Mouse (Mus musculus): ENCODE results near the gene Fhit.
"Not testable (repeated sequence)": the region's sequence is repeated elsewhere in the genome, so short reads cannot be mapped to it uniquely, and the experiment has no call there.

Gene Fhit

DNA sequence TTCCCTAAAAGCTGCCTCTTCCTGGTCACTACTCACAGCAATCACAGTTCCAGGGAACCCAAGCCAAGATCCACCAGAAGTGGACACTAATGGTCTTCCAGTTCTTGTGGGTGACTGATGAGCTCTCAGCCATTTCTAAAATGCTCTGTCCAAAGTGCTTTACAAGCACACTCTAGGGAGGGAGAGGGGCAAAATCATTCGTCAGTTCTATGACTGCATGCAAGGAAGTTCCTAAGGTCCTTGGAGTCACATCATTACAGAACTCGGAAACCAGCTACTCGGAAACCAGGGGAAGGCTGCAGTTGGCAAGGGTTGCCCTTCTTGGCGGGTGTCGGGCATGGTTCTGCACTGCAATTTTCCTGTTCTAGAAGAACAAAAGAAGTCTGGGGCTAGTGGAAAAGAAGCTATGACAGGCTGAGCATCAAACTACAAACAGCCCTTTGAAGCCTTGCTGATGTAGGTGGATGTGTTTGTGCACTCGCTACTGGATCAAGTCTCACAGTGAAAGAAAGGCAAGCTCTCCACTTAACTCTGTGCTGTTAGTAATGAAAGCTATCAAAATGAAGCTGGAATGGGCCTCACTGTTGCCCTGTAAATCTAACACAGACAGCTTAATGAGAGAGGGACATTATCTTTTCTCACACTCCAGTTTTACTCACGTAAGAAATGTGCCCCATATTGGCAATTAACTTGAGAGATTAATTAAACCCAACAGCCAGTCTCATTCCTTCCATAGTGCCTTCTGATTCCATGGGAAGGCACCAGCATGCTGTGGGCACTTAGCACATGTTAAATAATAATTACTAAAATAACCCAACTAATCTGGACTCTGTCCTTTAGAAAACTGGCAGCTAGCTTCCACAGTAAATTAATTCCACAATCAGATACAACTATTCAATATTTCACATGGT, 243.7 kb downstream of the Fhit start:
- DNase-seq, result no peak

DNA sequence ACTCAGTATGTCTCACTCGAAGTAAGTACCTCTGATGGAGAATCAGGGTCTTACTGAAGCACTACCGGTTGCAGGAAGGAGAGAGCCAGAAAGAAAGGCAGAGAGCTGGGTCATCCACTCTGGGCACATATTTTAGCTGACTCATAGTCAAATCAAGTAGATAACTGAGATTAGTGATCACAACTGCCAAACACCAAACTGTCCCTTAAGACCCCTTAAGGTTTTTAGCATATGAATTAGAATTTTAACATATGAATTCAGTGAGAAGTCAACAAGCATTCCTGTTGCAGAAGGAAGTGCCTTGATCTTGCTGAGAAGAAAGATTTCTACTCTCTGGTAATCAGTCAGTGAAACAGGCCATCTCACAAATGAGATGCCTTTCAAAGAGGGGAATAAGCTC, 253.8 kb downstream of the Fhit start:
- no peak for DNase-seq

DNA sequence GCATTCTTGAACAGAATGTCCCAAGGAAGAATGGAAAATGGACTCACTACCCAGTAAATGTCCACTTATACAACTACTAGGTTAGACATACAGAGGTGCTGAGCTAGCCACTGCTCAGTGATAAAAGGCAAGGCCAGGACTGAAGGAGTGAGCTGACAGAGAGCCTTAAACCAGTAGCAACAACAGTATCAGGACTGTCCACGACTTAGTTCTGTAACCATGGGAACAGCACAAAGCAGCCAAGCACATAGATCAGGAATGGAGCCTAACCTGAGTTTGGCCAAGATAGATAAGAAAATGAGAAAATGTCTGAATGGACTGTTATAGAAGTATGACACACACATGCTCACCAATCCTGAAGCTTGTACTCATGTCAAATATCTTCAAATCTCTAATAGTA, 279.1 kb downstream of the Fhit start:
- no peak for DNase-seq

- no peak for DNase-seq
These were observed 281.1 kb downstream of the Fhit start for GRCm38 (mm10) chr14:10880749-10881148.

DNA sequence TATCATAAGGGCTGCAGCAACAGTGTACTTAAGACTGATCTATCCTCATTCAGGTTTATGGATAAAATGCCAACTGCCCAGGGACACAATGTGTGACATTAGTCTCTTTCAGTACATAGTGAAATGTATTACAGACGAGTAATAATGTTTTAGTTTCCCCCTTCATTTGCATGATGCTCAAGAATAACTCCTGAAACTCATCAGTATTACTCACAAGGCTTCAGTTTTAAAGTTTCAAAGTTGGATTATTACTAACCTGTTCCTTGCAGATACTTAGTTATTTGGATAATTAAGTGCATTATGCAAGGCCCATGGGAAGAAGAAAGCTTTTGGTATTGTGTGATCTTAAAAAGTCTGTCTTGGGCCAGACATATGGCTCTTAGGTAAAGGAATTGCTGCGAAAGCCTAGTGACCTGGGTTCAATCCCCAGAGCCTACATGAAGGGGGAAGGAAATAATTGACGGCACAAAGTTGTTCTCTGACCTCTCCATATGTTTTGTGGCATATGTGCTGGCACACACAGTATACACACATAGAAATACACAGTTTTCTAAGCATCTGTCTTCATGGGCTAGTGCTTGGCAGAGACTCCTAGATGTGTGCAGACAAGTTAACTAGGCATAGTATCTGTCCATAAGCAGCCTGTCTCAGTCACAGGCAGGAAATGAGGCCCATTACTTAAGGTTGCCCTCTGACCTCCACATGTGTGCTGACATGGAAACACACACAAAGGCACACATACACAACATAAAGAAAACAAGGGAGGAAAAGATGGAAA, 287.1 kb downstream of the Fhit start:
- DNase-seq, result no peak

- no peak for DNase-seq
These were observed 304.2 kb downstream of the Fhit start for GRCm38 (mm10) chr14:10857606-10858005.

- no peak for DNase-seq
These were observed 309.9 kb downstream of the Fhit start for GRCm38 (mm10) chr14:10851936-10852335.

GRCm38 (mm10) chr14:10836001-10836400, 325.8 kb downstream of the Fhit start:
- no peak for DNase-seq

DNA sequence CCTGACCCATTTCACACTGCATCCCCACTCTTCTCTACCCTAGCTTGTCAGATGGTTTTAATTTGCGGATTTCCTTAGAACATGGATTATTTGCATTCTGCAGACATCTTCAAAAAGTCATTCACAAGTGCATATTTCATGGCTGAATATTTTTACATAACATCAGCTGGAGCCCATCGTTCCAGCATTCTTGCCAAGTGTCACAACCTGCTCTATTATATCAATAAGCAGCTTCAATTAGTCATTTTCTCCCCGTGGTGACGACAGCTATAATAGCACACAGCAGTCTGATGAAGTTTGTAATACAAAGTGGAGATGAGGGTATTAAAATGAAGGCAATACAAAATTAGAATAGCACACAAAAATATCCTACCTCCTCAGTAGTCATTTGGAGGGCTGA, 337.0 kb downstream of the Fhit start:
- no peak for DNase-seq

GRCm38 (mm10) chr14:10813551-10813950, 348.3 kb downstream of the Fhit start:
- no peak for DNase-seq

DNA sequence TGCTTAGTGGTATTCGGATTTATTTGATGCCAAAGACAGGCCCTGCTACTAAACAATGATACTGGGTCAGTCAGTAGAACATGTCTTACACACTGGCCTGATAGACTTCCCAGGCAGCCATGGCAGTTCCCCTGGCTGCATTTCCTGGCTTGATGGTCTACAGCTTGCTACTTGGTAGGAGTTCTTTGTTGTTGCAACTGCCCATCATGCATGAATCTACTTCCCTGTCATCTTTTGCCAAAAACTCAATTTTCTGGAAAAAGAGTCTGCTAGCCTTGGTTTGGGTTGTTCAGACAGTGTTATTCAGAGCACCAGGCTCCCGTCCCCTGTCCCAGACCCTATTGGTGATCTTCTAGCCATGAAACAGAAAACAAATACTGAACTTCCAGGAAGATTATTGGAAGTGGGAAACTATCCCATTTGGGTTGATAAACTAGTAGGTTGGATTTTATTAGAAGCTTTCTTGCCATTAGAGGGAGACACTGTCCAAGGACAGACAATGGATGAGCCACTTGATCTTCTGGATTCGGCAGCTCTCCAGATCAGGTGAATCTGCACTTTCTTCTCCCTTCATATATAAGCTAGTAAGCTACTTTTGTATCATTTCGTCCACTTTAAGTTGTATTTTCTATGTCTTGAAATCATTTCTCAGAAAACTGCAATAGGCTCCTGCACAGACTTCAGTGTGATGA, 363.2 kb downstream of the Fhit start:
- DNase-seq, result no peak

- DNase-seq, result no peak
These were observed 364.2 kb downstream of the Fhit start for GRCm38 (mm10) chr14:10797595-10797994.

- no peak for DNase-seq
These were observed 366.2 kb downstream of the Fhit start for GRCm38 (mm10) chr14:10795498-10796075.

DNA sequence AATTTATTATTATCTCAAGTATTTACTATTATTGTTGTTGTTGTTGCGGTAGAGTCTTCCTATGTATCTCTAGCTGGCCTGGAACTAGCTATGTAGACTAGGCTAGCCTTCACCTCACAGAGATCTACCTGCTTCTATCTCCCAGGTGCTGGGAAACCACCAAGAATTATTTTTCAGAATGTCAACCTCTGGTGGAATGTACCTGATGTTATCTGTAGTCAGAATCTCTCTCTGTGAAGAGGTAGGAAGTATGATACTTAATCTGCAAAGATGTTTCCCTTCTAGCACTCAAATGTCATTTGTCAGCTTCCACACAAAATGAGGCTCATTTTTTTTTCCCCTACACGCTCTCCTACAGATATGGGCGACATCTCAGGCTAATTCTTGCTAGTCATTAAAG, 377.9 kb downstream of the Fhit start:
- no peak for DNase-seq

- no peak for DNase-seq
These were observed 383.1 kb downstream of the Fhit start for GRCm38 (mm10) chr14:10778721-10779120.

GRCm38 (mm10) chr14:10754883-10755282, 407.0 kb downstream of the Fhit start:
- not testable (repeated sequence) for DNase-seq

- no peak for DNase-seq
These were observed 423.8 kb downstream of the Fhit start for GRCm38 (mm10) chr14:10738076-10738475.

DNA sequence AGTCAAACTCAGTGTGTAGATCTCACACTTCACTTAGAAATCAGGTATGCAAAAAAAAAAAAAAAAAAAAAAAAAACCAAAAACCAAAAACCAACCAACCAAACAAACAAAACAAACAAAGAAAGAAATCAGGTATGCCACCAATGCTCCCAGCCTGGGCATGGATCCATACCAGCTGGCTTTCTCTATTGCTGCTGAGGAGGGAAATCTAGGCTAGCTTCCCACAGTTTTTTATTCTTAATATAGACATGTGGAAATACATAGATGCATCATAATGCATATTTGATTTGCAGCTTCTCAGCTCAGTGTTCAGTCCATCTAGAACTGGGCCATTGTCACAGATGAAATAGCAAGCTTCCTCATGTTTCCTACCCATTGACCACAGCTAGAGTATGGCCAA, 439.3 kb downstream of the Fhit start:
- no peak for DNase-seq

- no peak for DNase-seq
These were observed 448.9 kb downstream of the Fhit start for GRCm38 (mm10) chr14:10712916-10713315.

- no peak for DNase-seq
These were observed 449.3 kb downstream of the Fhit start for GRCm38 (mm10) chr14:10712522-10712881.

DNA sequence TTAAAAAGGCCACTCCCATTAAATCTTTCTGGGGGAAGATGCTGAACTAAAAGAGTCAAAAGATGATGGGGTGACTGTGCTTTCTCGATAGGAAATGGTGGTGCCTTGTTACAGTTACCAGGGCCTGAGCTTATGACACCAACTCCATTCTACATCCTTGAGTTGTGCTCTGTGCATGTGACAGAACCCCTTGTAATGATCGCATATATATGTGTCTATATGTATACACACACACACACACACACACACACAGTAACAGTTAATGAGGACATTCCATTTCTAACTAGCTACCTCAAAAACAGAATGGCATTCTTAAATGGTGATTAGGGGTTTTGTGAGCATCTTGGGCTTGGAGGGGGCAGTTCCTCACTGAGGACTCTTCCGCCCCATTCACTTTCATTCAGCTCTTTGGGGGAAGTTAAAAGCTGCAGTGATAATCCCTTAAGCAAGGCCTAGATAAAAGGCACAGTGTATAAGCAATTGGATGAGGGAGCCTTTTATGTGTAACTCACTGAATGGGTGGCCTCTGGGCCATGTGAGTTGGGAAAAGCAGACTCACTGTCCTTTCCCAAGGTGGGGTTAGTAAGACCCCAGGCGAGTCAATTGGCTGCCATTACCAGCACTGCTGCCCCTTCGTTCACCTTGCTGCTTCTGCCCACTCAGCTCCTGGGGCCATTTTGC, 449.9 kb downstream of the Fhit start:
- no peak for DNase-seq

- no peak for DNase-seq
These were observed 451.0 kb downstream of the Fhit start for GRCm38 (mm10) chr14:10710796-10711311.

Measured in thymus, postnatal 25 days (tissue).